Mouse (Mus musculus) spleen, adult 2 months (tissue): ENCODE data around the gene B4galnt3.

Experiments used
- CTCF ChIP-seq: fragments of 200-500 bp; IDR thresholded peaks from 2 replicates; pipeline ENCODE4 v1.5.1; 2011; ENCODE audit warnings: mild to moderate bottlenecking, inconsistent platforms; ENCODE audit not compliant: insufficient read depth, insufficient read length, insufficient replicate concordance; ENCODE audit errors: extremely low read depth
- POLR2A ChIP-seq: fragments of 200-500 bp; IDR thresholded peaks from 2 replicates; pipeline ENCODE4 v1.6.1; 2011; ENCODE audit warnings: low read depth, low read length, inconsistent platforms

GRCm38 (mm10) chr6:120302755-120303316 lies 8.5 kb upstream of the B4galnt3 start:
- no peak for TF ChIP-seq POLR2A
- no peak for TF ChIP-seq CTCF
